Mouse (Mus musculus) kidney, embryonic 16.5 days (tissue): ENCODE measurements around the gene Mageh1. TPM values are rescaled to one million over a fixed set of nuclear protein-coding genes. Genes with fewer than 3 reads are reported as not detected.
"Not testable (repeated sequence)": the region's sequence is repeated elsewhere in the genome, so short reads cannot be mapped to it uniquely, and the experiment has no call there.

Experiments used
- ATAC-seq: fragments of 200-750 bp; cut with Nextera tagmentation; 2 replicates; pipeline ENCODE4 v1.8.0; 2017; ENCODE audit warnings: moderate TSS enrichment; ENCODE audit not compliant: low FRiP score, low TSS enrichment
- H3K27ac ChIP-seq: fragments of 300-500 bp; sonication (generic); 2 replicates; pipeline ENCODE4 v1.5.1; 2014; ENCODE audit warnings: low read length
- H3K27me3 ChIP-seq: fragments of 300-500 bp; sonication (generic); 2 replicates; pipeline ENCODE4 v1.6.1; 2014; ENCODE audit warnings: low read length, control low read depth, mixed read lengths; ENCODE audit not compliant: insufficient read depth
- H3K36me3 ChIP-seq: fragments of 300-500 bp; sonication (generic); 2 replicates; pipeline ENCODE4 v1.6.1; 2014; ENCODE audit warnings: low read length, control low read depth, mixed read lengths; ENCODE audit not compliant: insufficient read depth
- H3K4me1 ChIP-seq: fragments of 300-500 bp; sonication (generic); 2 replicates; pipeline ENCODE4 v1.6.1; 2014; ENCODE audit warnings: low read length, control low read depth, mixed read lengths; ENCODE audit not compliant: insufficient read depth
- H3K4me2 ChIP-seq: fragments of 300-500 bp; sonication (generic); replicated peaks from 2 replicates; pipeline ENCODE4 v1.6.1; 2014; ENCODE audit warnings: low read depth, low read length
- H3K4me3 ChIP-seq: fragments of 300-500 bp; sonication (generic); 2 replicates; pipeline ENCODE4 v1.5.1; 2014; ENCODE audit warnings: mild to moderate bottlenecking, low read length
- H3K9ac ChIP-seq: fragments of 300-500 bp; sonication (generic); replicated peaks from 2 replicates; pipeline ENCODE4 v1.6.1; 2014; ENCODE audit warnings: low read length
- H3K9me3 ChIP-seq: fragments of 300-500 bp; sonication (generic); 2 replicates; pipeline ENCODE4 v1.6.1; 2016; ENCODE audit warnings: low read length, control low read depth
- polyA plus RNA-seq: library from polyadenylated mRNA; unstranded; fragments of >200 nt; fragmentation: Nextera tagmentation; extraction: Ambion mirVana; gene quantifications from 2 replicates; pipeline ENCODE4 v1.2.1, GENCODE M21; 2015

Gene Mageh1
- polyA plus RNA-seq, 1 experiment from 2014 or later, result 55.2 TPM

GRCm38 (mm10) chrX:152989852-152990251, 47.5 kb downstream of the Mageh1 start:
- H3K36me3 ChIP-seq, H3K27me3 ChIP-seq, ATAC-seq, H3K27ac ChIP-seq, H3K9ac ChIP-seq, H3K4me2 ChIP-seq, H3K9me3 ChIP-seq, H3K4me3 ChIP-seq, H3K4me1 ChIP-seq: not testable (repeated sequence)

Other genes starting within 250 kb of the Mageh1 start
- gene Usp51, start 31.1 kb downstream of the Mageh1 start, polyA plus RNA-seq, result 0.56 and 1.0 TPM in 2 replicates
- gene Foxr2, start 81.2 kb upstream of the Mageh1 start, polyA plus RNA-seq, result 0.07 and 0.08 TPM in 2 replicates
- gene Rragb, start 102.4 kb upstream of the Mageh1 start, polyA plus RNA-seq, result 1.7 and 2.4 TPM in 2 replicates
- gene Klf8, start 199.9 kb upstream of the Mageh1 start, polyA plus RNA-seq, result 0.67 and 0.81 TPM in 2 replicates